Mouse (Mus musculus): ENCODE data around the gene Sdcbp2. TPM values are rescaled to one million over a fixed set of nuclear protein-coding genes. Genes with fewer than 3 reads are reported as not detected.

Sdcbp2 gene
- 1.3 and 1.4 TPM in 2 replicates for polyA plus RNA-seq (2014; fragmentation: Nextera tagmentation; extraction: Ambion mirVana)

- no peak for DNase-seq (ENCODE audit: low spot score)
- H3K4me2 ChIP-seq (ENCODE audit: low read depth) = no peak within 1 kb of the TSS
- no peak for ATAC-seq (ENCODE audit: insufficient read depth, low FRiP score, low TSS enrichment)
- H3K36me3 ChIP-seq (ENCODE audit: control insufficient read depth, insufficient read depth, low read length) = no peaks in the 10 kb centered on the region
- H3K9me3 ChIP-seq (ENCODE audit: control insufficient read depth, low read length) = no peaks in the 10 kb centered on the region
- H3K4me3 ChIP-seq (ENCODE audit: low read depth, low read length) = no peak within 1 kb of the TSS
- H3K9ac ChIP-seq (ENCODE audit: low read length) = no peak within 1 kb of the TSS
- H3K4me1 ChIP-seq (ENCODE audit: control insufficient read depth, insufficient read depth, low read length) = no peaks in the 10 kb centered on the region
- H3K27me3 ChIP-seq (ENCODE audit: control insufficient read depth, insufficient read depth, low read length) = no peaks in the 10 kb centered on the region
- WGBS = 77% methylated on average over 17 of the region's 17 CpGs
- no peak within 1 kb of the TSS for H3K27ac ChIP-seq (ENCODE audit: low read depth, low read length)
These were observed at the start of gene Sdcbp2 for GRCm38 (mm10) chr2:151571873-151572700. Sdcbp2 (plus strand) TSS chr2:151572622.

DNA sequence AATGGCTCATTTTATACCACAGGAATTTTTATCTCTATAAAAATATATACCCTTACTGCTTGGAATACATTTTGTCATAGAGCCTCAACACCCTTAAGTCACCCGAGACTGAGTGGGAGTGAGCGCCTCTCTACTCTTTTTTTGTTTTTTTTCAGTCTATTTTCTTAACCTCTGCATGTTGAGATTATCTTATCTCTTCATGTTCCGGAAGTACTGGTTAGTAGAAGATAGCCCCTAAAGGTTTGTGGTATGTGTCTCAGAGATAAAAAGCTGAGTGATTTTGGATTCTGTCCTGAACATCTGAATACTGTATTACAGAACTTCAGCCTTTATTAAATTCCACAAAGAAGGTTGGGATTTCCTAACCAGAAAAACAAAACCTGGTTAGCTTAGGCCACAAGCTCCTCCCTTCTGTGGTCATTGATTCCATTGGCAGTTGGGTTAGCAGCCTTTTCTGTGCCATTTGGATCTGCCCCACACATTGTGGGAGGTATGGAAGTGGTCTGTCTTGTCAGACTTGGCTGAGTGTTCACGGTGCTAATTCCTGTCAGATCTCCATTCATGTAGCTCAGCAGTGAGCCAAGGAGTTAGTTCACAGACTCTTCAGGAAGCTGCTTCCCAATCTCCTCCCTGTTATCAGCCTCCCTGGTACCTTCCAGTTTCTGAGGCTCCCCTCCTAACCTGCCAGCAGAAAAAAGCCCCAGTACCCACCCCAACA, 47.9 kb upstream of the Sdcbp2 start:
- DNase-seq (ENCODE audit: low spot score) = no peak
- Histone ChIP-seq H3K9me3 (ENCODE audit: control insufficient read depth, low read length) (no peaks in the 10 kb centered on the region), H3K9ac (ENCODE audit: low read length) (no peak overlapping the region), H3K4me3 (ENCODE audit: low read depth, low read length) (no peak overlapping the region), H3K4me1 (ENCODE audit: control insufficient read depth, insufficient read depth, low read length) (no peaks in the 10 kb centered on the region), H3K36me3 (ENCODE audit: control insufficient read depth, insufficient read depth, low read length) (no peaks in the 10 kb centered on the region), H3K27me3 (ENCODE audit: control insufficient read depth, insufficient read depth, low read length) (no peaks in the 10 kb centered on the region), H3K4me2 (ENCODE audit: low read depth) (no peak overlapping the region), H3K27ac (ENCODE audit: low read depth, low read length) (no peak overlapping the region)
- WGBS = 76% methylated on average over 4 of the region's 4 CpGs
- ATAC-seq (ENCODE audit: insufficient read depth, low FRiP score, low TSS enrichment) = no peak

GRCm38 (mm10) chr2:151525520-151525919, 46.9 kb upstream of the Sdcbp2 start:
- no peaks in the 10 kb centered on the region for H3K27me3 ChIP-seq (ENCODE audit: control insufficient read depth, insufficient read depth, low read length)
- no peak overlapping the region for H3K9ac ChIP-seq (ENCODE audit: low read length)
- no peak overlapping the region for H3K4me3 ChIP-seq (ENCODE audit: low read depth, low read length)
- H3K36me3 ChIP-seq (ENCODE audit: control insufficient read depth, insufficient read depth, low read length) = no peaks in the 10 kb centered on the region
- H3K4me2 ChIP-seq (ENCODE audit: low read depth) = no peak overlapping the region
- no peak overlapping the region for H3K27ac ChIP-seq (ENCODE audit: low read depth, low read length)
- 79% methylated on average over 2 of the region's 2 CpGs for WGBS
- ATAC-seq (ENCODE audit: insufficient read depth, low FRiP score, low TSS enrichment) (no peak), DNase-seq (ENCODE audit: low spot score) (no peak)
- no peaks in the 10 kb centered on the region for H3K9me3 ChIP-seq (ENCODE audit: control insufficient read depth, low read length)
- no peaks in the 10 kb centered on the region for H3K4me1 ChIP-seq (ENCODE audit: control insufficient read depth, insufficient read depth, low read length)

GRCm38 (mm10) chr2:151528066-151528465, 44.4 kb upstream of the Sdcbp2 start:
- no peak overlapping the region for H3K4me3 ChIP-seq (ENCODE audit: low read depth, low read length)
- H3K4me1 ChIP-seq (ENCODE audit: control insufficient read depth, insufficient read depth, low read length) = no peaks in the 10 kb centered on the region
- ATAC-seq (ENCODE audit: insufficient read depth, low FRiP score, low TSS enrichment) = no peak
- H3K9me3 ChIP-seq (ENCODE audit: control insufficient read depth, low read length) = no peaks in the 10 kb centered on the region
- H3K4me2 ChIP-seq (ENCODE audit: low read depth) = no peak overlapping the region
- DNase-seq (ENCODE audit: low spot score) = no peak
- no peaks in the 10 kb centered on the region for H3K27me3 ChIP-seq (ENCODE audit: control insufficient read depth, insufficient read depth, low read length)
- no peak overlapping the region for H3K9ac ChIP-seq (ENCODE audit: low read length)
- H3K27ac ChIP-seq (ENCODE audit: low read depth, low read length) = no peak overlapping the region
- H3K36me3 ChIP-seq (ENCODE audit: control insufficient read depth, insufficient read depth, low read length) = no peaks in the 10 kb centered on the region
- WGBS = 77% methylated on average over 1 of the region's 1 CpGs

DNA sequence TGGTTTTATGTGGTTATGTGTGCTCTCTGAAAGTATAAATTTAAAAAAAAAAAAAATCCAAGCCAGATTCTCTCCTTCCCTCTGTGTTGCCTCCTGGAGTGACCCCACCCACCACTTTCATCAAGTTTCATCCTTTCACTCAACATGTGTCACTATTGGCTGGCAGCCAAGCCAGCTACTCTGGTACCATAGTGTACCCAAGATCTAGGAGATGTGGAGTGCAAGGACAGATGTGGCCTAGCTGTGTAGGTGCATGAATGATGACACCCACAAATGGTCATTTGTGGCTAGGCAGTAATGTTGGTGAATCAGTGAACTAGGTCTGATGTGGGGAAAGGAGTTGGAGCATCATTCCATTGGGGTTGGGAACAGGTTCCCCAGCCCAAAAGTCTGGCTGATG, 43.3 kb upstream of the Sdcbp2 start:
- Histone ChIP-seq H3K27ac (ENCODE audit: low read depth, low read length) (no peak overlapping the region), H3K9me3 (ENCODE audit: control insufficient read depth, low read length) (no peaks in the 10 kb centered on the region), H3K36me3 (ENCODE audit: control insufficient read depth, insufficient read depth, low read length) (no peaks in the 10 kb centered on the region), H3K4me2 (ENCODE audit: low read depth) (no peak overlapping the region), H3K27me3 (ENCODE audit: control insufficient read depth, insufficient read depth, low read length) (no peaks in the 10 kb centered on the region), H3K9ac (ENCODE audit: low read length) (no peak overlapping the region), H3K4me1 (ENCODE audit: control insufficient read depth, insufficient read depth, low read length) (no peaks in the 10 kb centered on the region), H3K4me3 (ENCODE audit: low read depth, low read length) (no peak overlapping the region)
- DNase-seq (ENCODE audit: low spot score) (no peak), ATAC-seq (ENCODE audit: insufficient read depth, low FRiP score, low TSS enrichment) (no peak)

DNA sequence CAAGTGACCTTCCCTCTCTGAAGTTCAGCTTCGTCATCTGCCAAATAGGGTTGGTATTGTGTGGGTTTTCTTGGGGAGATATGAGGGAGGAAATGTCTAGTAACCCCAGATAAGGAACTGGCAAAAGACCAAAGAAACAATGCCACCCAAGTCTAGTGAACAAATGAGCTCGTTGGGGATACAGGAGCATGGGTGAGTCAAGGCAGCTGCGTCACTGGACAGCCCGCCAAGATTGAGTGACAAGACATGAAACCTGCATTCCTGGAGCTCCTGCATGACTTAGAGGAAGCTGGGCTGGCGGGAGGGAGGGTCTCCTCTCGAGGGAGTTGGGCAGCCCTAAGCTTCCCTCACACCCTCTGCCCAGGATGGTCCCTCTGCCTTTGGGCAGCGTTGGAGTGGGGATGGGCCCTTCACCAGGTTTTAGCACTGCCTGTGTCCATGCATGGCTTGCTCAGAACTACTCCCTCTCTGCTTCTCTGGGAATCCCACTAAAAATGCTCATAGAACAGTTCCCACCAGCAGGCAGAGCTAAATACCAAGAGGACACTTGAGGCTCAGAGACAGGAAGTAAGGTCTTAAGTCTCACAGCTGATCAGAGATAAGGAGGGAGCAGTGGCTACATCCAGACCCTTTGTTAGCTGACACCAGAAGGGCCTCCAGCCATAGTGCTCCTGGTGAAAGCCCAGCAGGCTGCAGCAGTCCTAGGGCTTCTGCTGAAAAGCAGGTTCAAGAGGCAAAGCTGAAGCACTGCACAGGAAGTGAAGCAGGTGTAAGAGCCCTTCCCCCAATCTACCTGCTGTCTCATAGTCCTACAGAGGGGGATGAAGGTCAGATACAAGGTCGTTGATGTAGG, 41.8 kb upstream of the Sdcbp2 start:
- WGBS = 69% methylated on average over 8 of the region's 8 CpGs
- H3K27me3 ChIP-seq (ENCODE audit: control insufficient read depth, insufficient read depth, low read length) = no peaks in the 10 kb centered on the region

GRCm38 (mm10) chr2:151533632-151534031, 38.8 kb upstream of the Sdcbp2 start:
- no peak for ATAC-seq (ENCODE audit: insufficient read depth, low FRiP score, low TSS enrichment)
- no peak overlapping the region for H3K27ac ChIP-seq (ENCODE audit: low read depth, low read length)
- 91% methylated on average over 6 of the region's 6 CpGs for WGBS

More for the DNA sequence above, 41.8 kb upstream of the Sdcbp2 start:
- Histone ChIP-seq H3K9me3 (ENCODE audit: control insufficient read depth, low read length) (no peaks in the 10 kb centered on the region), H3K4me2 (ENCODE audit: low read depth) (no peak overlapping the region), H3K36me3 (ENCODE audit: control insufficient read depth, insufficient read depth, low read length) (no peaks in the 10 kb centered on the region), H3K4me1 (ENCODE audit: control insufficient read depth, insufficient read depth, low read length) (no peaks in the 10 kb centered on the region), H3K4me3 (ENCODE audit: low read depth, low read length) (no peak overlapping the region), H3K9ac (ENCODE audit: low read length) (no peak overlapping the region), H3K27ac (ENCODE audit: low read depth, low read length) (no peak overlapping the region)
- DNase-seq (ENCODE audit: low spot score) (no peak), ATAC-seq (ENCODE audit: insufficient read depth, low FRiP score, low TSS enrichment) (no peak)

GRCm38 (mm10) chr2:151535961-151536617, 36.3 kb upstream of the Sdcbp2 start:
- no peak overlapping the region for H3K27ac ChIP-seq (ENCODE audit: low read depth, low read length)
- H3K4me1 ChIP-seq (ENCODE audit: control insufficient read depth, insufficient read depth, low read length) = no peaks in the 10 kb centered on the region
- H3K4me2 ChIP-seq (ENCODE audit: low read depth) = no peak overlapping the region
- DNase-seq (ENCODE audit: low spot score) (no peak), ATAC-seq (ENCODE audit: insufficient read depth, low FRiP score, low TSS enrichment) (peak; percentile 43)
- no peak overlapping the region for H3K9ac ChIP-seq (ENCODE audit: low read length)
- no peaks in the 10 kb centered on the region for H3K9me3 ChIP-seq (ENCODE audit: control insufficient read depth, low read length)
- WGBS = 50% methylated on average over 1 of the region's 1 CpGs
- H3K27me3 ChIP-seq (ENCODE audit: control insufficient read depth, insufficient read depth, low read length) = no peaks in the 10 kb centered on the region
- H3K4me3 ChIP-seq (ENCODE audit: low read depth, low read length) = no peak overlapping the region
- H3K36me3 ChIP-seq (ENCODE audit: control insufficient read depth, insufficient read depth, low read length) = no peaks in the 10 kb centered on the region

More at GRCm38 (mm10) chr2:151533632-151534031, 38.8 kb upstream of the Sdcbp2 start:
- Histone ChIP-seq H3K9me3 (ENCODE audit: control insufficient read depth, low read length) (no peaks in the 10 kb centered on the region), H3K36me3 (ENCODE audit: control insufficient read depth, insufficient read depth, low read length) (no peaks in the 10 kb centered on the region), H3K27me3 (ENCODE audit: control insufficient read depth, insufficient read depth, low read length) (no peaks in the 10 kb centered on the region), H3K4me1 (ENCODE audit: control insufficient read depth, insufficient read depth, low read length) (no peaks in the 10 kb centered on the region), H3K9ac (ENCODE audit: low read length) (no peak overlapping the region), H3K4me2 (ENCODE audit: low read depth) (no peak overlapping the region), H3K4me3 (ENCODE audit: low read depth, low read length) (no peak overlapping the region)
- no peak for DNase-seq (ENCODE audit: low spot score)
